Mouse (Mus musculus): ENCODE measurements around the gene Ssc5d. TPM values are rescaled to one million over a fixed set of nuclear protein-coding genes. Genes with fewer than 3 reads are reported as not detected.

Gene Ssc5d
- total RNA-seq, 2 experiments from 2014 or later: 5.9 to 6.9 TPM

DNA sequence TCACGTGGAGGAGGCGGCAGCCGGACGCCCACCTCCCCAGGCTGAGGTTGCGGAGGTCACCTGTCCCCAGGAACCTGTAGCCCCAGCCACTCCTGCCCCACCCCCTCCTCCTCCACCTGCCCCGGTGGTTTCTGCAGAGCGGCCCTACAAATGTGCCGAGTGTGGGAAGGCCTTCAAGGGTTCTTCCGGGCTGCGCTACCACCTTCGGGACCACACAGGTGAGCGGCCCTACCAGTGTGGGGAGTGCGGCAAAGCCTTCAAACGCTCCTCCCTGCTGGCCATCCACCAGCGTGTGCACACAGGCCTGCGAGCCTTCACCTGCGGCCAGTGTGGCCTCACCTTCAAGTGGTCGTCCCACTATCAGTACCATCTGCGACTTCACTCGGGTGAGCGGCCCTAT is 5.6 kb upstream of the Ssc5d start:
- DNase-seq: peak; percentile 6

DNA sequence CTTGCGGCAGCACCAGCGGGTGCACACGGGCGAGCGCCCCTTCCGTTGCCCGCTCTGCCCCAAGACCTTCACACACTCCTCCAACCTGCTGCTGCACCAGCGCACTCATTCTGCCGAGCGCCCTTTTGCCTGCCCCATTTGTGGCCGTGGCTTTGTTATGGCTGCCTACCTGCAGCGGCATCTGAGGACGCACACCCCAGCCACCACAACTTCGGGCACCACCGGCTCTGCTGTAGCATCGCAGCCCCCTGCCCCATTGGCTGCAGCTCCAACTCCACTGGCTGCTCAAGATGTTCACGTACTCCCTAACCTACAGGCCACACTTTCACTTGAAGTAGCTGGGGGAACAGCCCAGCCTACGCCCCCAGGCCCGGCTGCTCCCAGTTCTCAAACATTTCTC is 5.1 kb upstream of the Ssc5d start:
- peak; percentile 7 for DNase-seq

DNA sequence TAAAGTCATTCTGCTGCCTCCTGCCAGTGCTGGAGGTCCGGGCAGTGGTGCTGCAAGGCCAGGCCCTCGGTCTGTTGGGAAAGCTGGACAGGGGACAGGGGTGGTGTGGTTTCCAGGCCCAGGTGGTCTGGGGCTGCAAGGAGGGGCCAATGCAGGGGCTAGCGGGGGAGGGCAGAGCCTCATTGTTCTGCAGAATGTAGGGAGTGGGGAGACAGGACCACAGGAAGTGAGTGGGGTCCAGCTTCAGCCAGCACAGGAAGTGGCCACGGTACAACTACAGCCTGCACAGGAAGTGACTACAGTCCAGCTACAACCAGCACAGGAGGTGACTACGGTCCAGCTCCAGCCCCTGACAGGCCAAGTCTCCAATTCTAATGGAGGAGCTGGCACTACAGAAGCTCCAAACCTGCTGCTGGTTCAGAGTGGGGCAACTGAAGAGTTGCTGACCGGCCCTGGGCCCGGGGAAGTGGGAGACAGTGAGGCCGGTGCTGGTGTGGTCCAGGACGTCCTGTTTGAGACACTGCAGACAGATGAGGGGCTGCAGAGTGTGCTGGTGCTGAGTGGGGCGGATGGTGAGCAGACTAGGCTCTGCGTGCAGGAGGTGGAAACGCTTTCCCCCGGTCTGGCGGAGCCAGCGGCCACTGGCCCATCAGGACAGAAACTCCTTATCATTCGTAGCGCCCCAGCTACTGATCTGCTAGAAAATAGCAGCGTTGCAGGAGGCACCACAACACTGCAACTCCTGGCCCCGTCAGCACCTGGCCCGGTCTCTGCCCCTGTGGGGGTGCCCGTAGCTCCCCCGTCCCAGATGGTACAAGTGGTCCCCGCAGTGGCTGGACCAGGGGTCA is 4.4 kb upstream of the Ssc5d start:
- no peak for DNase-seq

DNA sequence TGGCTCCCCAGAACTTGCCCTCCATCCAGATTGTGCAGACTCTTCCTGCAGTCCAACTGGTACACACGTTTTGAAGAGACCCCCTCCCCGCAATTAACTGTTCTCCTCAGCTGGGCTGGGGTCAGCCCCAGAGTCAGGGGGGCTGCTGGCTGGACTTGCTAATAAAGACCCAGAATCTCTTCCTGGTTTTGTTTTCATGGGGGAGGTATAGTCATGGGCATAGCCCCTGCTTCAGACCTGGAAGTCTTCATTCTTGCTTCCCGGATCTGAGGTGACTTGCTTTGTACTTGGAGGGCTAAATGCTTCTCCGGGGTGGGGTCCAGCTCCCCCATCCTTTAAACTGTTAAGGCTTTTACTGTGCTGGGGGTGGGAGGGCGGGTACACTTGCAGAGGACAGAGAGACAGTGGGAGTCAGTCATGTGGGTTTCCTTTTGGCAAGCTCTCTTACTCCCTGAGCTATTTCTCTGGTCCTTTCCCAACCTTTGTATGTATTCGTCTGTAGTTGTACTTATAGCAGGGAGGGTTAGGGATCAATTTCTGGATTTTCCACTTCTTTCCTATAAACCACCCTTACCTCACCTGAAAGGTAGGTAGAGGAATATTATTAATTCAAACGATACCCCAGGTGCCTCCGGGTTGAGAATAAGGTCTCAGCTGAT is 3.6 kb upstream of the Ssc5d start, which contains the start of gene Nat14:
Nat14 (plus strand) TSS at position 205 of the 659 bp plus-strand sequence.
- no peak for DNase-seq

DNA sequence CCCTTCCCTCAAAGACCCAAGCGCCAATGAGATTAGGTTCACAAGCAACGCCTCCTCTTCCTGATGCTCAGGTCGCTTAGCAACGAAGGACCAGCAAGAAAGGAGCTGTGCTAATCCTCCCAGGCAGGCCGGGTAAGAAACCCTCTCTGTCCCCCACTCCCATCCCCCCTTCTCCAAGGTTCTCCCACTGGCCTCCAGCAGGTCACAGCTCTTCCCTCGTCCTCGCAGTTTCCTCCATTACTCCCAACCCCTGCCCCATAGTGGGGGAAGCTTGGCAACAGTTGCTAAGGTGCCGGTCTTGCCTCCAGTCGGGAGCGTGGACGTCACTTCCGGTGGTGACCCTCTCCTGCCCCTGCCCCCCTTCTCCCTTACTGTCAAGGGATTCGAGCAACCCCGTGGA is 3.1 kb upstream of the Ssc5d start:
- peak; percentile 79 for DNase-seq

DNA sequence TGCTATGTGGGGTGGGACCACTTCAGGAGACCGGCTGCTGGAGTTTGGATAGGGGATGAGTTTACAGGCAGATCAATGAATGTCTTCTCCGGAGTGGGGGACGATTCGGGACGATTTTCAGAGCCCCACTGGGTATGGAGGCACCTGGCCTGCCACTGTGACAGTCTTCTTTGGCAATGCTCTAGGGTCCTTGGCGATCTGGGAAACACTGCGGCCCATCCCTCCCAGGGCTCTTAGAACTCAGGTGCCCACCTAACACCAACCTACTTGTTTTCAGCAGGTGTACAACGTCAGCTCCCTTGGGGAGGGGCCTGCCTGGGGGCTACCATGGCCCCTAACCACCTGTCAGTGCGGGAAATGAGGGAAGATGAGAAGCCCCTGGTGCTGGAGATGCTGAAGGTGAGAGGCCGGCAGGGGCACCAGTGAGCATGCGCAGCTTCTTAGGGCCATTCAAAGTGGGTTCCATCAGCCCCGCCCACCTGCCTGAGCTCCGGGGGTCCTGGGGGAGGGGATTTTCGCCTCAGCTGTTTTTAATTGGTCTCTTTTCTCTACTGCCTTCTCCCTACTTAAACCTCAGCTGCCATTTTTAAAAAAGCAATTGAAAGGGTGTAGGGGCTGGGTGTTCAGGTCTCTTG is 2.5 kb upstream of the Ssc5d start:
- no peak for DNase-seq

DNA sequence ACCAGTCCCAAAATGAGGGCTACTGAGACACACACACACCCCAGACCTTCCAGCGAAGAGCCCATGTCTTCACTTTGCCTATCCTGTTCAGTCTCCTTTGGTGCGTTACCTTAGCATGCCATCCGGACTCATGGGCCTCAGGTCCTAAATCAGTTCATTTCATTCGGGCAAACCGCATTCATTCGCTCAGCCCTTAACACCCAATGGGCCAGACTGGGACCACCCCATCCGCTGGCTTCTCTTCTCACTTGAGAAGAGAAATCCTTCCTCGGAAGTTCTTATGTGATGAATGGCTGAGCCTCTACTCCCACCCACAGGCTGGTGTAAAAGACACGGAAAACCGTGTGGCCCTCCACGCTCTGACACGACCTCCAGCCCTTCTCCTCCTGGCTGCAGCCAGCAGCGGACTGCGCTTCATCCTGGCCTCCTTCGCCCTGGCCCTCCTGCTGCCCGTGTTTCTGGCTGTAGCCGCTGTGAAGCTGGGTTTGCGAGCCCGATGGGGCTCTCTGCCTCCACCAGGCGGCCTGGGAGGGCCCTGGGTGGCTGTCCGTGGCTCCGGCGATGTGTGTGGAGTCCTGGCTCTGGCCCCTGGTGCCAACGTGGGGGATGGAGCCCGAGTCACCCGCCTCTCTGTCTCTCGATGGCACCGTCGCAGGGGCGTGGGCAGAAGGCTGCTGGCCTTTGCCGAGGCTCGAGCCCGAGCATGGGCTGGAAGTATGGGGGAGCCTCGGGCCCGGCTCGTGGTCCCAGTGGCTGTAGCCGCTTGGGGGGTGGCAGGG is 1.8 kb upstream of the Ssc5d start:
- DNase-seq: peak; percentile 72

DNA sequence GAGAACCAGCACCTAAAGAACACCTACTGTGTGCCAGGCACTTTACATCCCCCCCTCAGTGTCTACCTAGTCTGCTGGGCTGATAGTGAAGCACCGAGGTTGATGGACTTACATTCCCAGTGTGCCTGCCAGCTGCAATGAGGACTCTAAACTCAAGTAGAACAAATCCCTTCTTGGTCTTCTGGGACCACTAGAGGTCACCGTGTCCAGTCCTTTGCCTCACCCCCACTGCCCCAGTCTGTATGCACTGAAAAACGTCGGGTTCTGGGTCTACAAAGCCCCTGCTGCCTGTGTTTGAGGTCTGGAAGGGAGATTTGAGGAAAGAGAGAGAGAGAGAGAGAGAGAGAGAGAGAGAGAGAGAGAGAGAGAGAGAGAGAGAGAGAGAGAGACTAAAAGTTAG is 1.1 kb upstream of the Ssc5d start:
- no peak for DNase-seq

DNA sequence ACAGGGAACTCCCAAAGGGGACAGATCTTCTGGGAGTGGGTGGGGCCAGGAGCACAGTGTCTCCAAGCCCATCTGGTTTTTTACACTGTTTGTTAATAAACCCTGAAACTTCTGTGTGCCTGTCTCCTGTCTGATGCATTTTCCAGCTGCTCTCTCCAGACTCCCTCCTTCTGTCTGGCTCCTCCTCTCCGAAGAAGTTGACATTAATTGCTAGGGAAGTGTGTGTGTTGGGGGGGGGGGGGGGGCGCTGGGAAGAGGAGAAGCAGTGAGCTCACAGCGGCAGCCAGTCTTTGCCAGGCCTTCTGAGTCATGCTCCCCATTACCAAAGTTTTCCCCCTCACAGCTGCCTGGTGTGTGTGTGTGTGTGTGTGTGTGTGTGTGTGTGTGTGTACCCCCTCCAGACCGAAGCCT is 689 bp upstream of the Ssc5d start:
- DNase-seq: peak; percentile 54

DNA sequence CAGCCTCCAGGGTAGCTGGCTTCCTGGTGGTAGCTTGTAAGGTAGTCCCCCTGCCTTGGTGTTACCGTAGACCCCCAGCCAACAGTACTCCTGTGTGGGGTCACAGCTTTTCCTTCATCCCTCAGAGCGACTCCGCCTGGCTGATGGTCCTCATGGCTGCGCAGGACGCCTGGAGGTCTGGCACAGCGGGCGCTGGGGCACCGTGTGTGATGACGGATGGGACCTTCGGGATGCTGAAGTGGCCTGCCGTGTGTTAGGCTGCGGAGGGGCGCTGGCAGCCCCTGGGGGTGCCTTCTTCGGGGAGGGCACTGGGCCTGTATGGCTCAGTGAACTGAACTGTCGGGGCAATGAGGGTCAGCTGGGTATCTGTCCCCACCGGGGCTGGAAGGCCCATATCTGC is 1.3 kb downstream of the Ssc5d start:
- DNase-seq: peak; percentile 2

DNA sequence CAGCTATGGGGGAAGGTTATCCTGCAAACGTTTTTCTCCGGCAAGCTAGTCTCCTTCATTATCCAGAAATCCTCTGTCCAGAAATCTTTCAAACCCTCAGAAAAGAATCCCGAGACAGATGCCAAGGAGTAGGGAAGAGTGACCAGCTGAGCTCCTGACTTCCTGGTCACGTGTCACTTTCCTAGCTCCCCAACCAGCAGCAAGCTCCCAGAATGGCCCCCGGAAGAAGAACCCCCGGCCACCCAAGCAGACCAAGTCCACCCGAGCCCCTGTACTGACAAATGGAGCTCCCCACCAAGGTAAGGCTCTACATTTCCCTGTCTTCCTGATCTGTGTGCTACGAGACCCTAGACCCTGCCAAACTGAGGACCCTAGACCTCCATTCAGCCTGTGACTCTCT is 2.1 kb downstream of the Ssc5d start:
- DNase-seq: no peak

DNA sequence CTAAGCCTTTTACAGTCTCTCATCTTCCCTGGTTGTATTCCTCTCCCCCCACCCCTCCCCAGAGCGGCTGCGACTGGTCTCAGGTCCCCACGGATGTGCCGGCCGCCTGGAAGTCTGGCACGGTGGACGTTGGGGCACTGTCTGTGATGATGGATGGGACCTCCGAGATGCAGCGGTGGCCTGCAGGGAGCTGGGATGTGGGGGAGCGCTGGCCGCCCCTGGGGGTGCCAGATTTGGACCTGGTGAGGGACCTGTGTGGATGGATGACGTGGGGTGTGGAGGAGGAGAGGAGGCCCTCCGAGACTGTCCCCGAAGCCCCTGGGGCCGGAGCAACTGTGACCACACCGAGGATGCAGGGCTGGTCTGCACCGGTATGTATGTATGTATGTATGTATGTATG is 2.7 kb downstream of the Ssc5d start:
- DNase-seq: peak; percentile 2

DNA sequence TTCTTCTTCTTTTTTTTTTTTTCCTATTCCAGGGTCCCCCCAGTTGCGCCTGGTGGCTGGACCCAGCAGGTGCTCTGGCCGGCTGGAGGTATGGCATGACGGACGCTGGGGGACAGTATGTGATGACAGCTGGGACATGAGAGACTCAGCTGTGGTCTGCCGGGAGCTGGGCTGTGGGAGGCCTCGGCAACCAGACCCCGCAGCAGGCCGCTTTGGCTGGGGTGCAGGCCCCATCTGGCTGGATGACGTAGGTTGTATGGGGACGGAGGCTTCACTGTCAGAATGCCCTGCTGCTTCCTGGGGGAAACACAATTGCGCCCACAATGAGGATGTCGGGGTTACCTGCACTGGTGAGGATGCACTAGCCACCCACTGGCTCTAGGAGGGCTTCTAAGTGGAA is 7.5 kb downstream of the Ssc5d start:
- DNase-seq: no peak

DNA sequence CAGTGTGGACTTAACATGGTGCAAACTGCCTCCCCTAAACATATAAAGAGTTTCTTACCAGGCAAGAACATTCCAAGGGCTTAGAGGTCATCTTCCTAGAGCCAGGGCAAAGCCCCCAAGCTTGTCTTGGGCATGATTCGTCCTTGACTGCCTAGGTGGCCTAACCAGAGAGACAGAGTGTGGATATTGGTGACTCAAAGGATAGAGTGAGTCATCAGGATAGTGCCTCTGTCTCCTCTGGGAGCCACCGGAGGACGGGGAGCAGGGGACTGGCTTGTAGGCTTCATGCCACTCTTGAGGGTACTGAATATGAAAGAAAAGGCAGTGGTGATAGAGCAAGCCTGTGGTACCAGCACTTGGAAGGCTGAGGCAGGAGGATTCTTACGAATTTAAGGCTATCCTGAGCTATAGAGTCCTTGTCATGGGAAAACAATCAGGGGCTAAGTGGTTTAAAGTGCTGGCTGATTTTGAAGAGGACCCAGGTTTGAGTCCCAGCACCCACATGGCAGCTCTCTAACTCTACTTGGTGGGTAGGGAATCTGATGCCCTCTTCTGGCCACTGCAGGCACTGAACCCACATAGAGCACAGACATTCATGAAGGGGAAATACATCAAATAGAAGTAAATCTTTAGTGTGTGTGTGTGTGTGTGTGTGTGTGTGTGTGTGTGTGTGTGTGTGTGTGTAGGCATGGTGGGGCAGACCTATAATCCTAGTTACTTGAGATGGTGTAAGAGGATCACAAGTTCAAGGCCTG is 8.8 kb downstream of the Ssc5d start:
- no peak for DNase-seq

DNA sequence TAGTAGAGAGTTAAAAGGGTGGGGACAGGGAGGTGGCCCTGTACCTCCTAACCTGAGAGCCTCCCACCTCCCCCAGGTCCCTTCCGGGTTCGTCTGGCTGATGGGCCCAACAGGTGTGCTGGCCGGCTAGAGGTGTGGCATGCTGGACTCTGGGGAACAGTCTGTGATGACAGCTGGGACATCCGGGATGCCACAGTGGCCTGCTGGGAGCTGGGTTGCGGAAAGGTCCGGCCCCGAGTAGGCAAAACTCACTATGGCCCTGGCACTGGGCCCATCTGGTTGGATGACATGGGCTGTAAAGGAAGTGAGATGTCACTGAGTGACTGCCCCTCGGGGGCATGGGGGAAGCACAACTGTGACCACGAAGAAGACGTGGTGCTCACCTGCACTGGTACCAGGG is 11.2 kb downstream of the Ssc5d start:
- no peak for DNase-seq

DNA sequence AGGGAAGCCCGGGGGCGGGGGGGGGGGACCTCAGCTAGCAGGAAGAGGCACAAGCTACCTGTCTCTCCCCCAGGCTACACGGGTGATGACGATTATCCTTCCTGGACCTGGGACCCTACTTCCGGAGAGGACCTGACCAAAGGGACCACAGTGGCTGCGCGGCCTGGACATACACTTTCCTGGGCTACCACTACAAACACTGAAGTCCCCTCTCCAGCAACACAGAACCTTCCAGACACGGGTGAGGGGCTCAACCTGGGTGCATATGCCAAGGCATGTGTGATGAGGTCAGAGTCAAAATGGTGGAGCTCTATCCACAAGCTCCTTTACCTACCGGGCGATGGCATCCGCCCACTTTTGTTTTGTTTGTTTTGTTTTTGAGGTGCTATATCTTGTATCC is 11.8 kb downstream of the Ssc5d start:
- no peak for DNase-seq

DNA sequence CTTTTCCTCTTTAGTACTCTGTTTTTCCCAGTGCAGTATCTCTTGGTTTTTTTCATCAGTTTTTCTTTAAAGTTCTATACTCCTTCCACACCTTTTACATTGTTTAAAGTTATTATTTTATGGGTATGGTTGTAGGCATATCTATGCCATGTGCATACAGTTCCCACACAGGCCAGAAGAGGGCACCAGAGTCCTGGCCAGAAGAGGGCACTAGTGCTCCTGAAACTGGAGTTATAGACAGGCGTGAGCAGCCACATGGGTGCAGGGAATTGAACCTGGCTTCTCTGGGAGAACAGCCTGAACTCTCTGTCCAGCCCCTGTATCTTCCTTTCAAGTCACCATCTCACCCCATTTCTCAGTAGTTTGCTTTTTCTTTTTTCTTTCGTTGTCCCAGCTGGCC is 12.9 kb downstream of the Ssc5d start:
- peak; percentile 88 for DNase-seq

DNA sequence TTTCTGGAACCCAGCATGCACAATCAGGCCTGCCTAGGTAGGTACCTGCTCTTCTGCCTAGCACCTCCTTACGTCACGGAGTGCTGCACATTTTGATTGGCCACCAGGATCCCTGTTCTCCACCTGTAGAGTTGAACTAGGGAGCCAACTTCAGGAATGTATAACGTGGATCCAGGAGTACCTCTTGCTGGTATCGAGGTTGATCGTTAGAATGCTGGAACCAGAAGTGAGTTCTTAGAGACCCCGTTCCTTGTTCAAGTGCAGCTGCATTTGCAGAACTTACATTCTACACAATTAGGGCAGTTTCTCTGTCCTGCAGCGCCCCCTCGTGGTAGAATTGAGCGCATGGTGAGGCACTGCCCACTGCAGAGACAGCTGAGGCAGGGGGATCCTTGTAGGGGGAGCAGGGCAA is 14.5 kb downstream of the Ssc5d start:
- DNase-seq: peak; percentile 91

DNA sequence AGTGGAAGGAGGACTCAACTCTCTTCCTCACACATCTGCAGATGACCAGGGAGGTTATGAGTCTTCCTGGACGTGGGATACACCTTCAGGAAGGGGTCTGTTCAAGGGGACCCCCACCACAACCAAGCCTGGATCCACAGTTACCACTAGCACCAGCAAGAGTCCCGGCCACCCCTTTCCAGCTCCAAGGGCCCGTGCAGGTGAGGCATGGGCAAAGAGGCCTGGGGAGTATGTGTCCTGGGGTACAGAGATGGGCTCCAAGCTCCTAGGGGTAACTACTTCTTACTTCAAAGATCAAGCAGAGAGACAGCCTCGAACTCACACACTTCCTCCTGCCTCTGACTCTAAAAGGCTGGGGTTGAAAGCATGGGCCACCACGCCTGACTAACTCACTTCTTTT is 17.1 kb downstream of the Ssc5d start:
- no peak for DNase-seq

DNA sequence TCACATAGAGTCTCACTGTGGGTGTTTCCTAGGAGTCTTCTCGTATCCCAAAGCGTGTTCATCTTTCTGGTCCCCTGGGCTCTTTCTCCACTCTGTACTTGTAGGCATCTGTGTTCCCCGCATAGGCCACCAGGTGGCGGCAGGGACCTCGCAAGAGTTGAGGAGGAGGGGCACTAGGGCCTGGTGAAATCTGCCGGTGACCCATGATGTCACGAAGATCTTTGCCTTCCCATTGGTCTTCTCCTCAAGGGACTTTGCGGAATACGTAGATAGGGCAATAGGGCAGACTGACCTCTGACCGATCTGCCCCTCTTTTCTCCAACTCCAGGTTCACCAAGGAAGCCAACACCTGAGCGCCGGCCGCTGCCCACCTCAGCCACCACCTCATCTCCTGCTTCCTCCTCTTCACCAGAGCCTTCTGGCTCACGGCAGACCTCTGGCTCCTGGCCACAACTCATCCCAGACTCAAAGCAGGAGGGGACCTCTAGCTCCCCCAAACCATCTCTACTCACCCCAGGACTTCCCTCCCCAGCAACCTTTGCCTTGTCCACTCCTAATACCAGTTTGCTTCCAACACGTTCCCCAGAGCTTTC is 17.7 kb downstream of the Ssc5d start:
- DNase-seq: peak; percentile 95

DNA sequence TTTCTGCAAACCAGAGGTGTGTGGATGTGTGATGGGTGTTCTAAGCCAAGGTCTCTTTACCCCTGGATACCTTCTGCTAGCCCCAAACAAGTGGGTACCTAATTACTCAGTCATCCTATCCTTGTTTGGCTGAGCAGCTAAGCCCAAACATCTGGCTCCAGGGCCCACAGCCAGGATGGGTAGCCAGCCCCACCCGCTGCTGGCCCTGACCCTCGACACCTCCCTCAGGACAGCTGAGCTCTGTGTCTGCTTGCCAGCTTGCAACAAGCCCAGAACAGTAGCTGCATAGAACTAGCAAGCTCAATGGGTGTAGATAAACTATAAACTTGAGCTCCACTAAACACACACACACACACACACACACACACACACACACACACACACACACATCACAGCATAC is 22.3 kb downstream of the Ssc5d start:
- DNase-seq: peak; percentile 79
